ENCODE assay signal across 8 mouse cellular contexts in genomic region chr5:106696396-106697337, GRCm38 (mm10). TPM values are rescaled to one million over a fixed set of nuclear protein-coding genes. Genes with fewer than 3 reads are reported as not detected.
DNase-seq lines count a peak whose midpoint lies in the region; ATAC-seq lines count a peak whose summit lies in the region.

Zfp644 (minus strand) TSS chr5:106697287.

- WGBS in hindbrain, embryonic 15.5 days, result under 1% methylated on average over 66 of the region's 71 CpGs
- WGBS in macrophage (ENCODE audit: missing documents), result 4% methylated on average over 58 of the region's 71 CpGs

- peak; percentile 93 for DNase-seq in R1 (ENCODE audit: low read depth, low spot score)
- DNase-seq in cerebellum, postnatal 25 days, result peak; percentile 93 to 95
- DNase-seq in frontal cortex, postnatal 36 days (ENCODE audit: low spot score in 2 of 2), result peak; percentile 90
- DNase-seq in left cerebral cortex, adult 18-20 months (ENCODE audit: low spot score in 2 of 2), result peak; percentile 85 to 93
- DNase-seq in right cerebral cortex, adult 18-20 months, result peak; percentile 94
- DNase-seq in urinary bladder, postnatal 10 days (ENCODE audit: low spot score), result peak; percentile 43

- ATAC-seq in hindbrain, embryonic 15.5 days (ENCODE audit: low FRiP score, low read depth), result peak; percentile 97

- no peaks in the 10 kb centered on the region for H3K9me3 ChIP-seq in hindbrain, embryonic 15.5 days

- H3K4me2 ChIP-seq in hindbrain, embryonic 15.5 days, result peak within 1 kb of the TSS; percentile 77

- H3K9ac ChIP-seq in hindbrain, embryonic 15.5 days, result peak within 1 kb of the TSS; percentile 71

- H3K36me3 ChIP-seq in hindbrain, embryonic 15.5 days, result no peaks in the 10 kb centered on the region
- H3K36me3 ChIP-seq in macrophage (ENCODE audit: inconsistent target), result no peaks in the 10 kb centered on the region

- H3K4me3 ChIP-seq in hindbrain, embryonic 15.5 days, result peak within 1 kb of the TSS; percentile 75
- peak within 1 kb of the TSS; percentile 25; the same call in 1 of the 2 replicates for H3K4me3 ChIP-seq in macrophage (ENCODE audit: inconsistent target)

- peaks cover 42% of the 10 kb centered on the region for H3K79me2 ChIP-seq in macrophage (ENCODE audit: inconsistent target)

- peaks cover 37% of the 10 kb centered on the region for H3K4me1 ChIP-seq in hindbrain, embryonic 15.5 days (replicated peaks)

- peak within 1 kb of the TSS; percentile 95 for H3K27ac ChIP-seq in hindbrain, embryonic 15.5 days (replicated peaks)
- H3K27ac ChIP-seq in macrophage, result peak within 1 kb of the TSS; percentile 21; the same call in 1 of the 2 replicates

- no peaks in the 10 kb centered on the region for H3K27me3 ChIP-seq in hindbrain, embryonic 15.5 days

RNA-seq across cellular contexts. Expression of gene Zfp644, which starts in this region (rescaled TPM):
- 58.1 and 67.3 TPM in 2 replicates for polyA plus RNA-seq in hindbrain, embryonic 15.5 days (2015; fragmentation: Nextera tagmentation; extraction: Ambion mirVana)
- 100 to 1,000 TPM; 125 to 129 TPM for total RNA-seq in left cerebral cortex, adult 18-20 months (2021)
- 100 to 1,000 TPM in 21 of 26 experiments, 10 to 100 TPM in 5; 74.5 to 230 (median 142) TPM for total RNA-seq in macrophage (2018; cell fraction: chromatin; rRNA removed)
- total RNA-seq in macrophage (2018; cell fraction: cytosol; rRNA removed), result 10 to 100 TPM in 25 of 26 experiments, 1 to 10 TPM in 1; 9.6 to 37.8 (median 22.6) TPM
- 100 to 1,000 TPM in 10 of 26 experiments, 10 to 100 TPM in 16; 40.1 to 168 (median 85.8) TPM for total RNA-seq in macrophage (2018; cell fraction: nucleus; rRNA removed)
- 17.7 to 25.9 TPM (median 22.3 TPM) in 3 replicates for polyA plus RNA-seq in macrophage (2018)

Comparison
In these comparisons a context has a peak if more than half of its experiments do, and no peak if none do; other contexts are left out.
1. Peak in every context shown above with its lines: DNase-seq, ATAC-seq, H3K4me3 ChIP-seq and H3K27ac ChIP-seq.
2. DNase-seq: peak in every context shown above with its lines; median percentile 94 in cerebellum, postnatal 25 days; 94 in right cerebral cortex, adult 18-20 months; 93 in R1; 90 in frontal cortex, postnatal 36 days; 89 in left cerebral cortex, adult 18-20 months; 43 in urinary bladder, postnatal 10 days.